Mouse (Mus musculus) hindbrain, embryonic 10.5 days (tissue): ENCODE results near the gene Tuba3a. TPM values are rescaled to one million over a fixed set of nuclear protein-coding genes. Genes with fewer than 3 reads are reported as not detected.

Experiments
- DNase-seq: peaks from one replicate; pipeline ENCODE4 v3.0.0-alpha.2; 2017; ENCODE audit warnings: low spot score
- H3K27ac ChIP-seq: fragments of 300-500 bp; sonication (generic); 2 replicates; pipeline ENCODE4 v1.5.1; 2016; ENCODE audit warnings: mild to moderate bottlenecking, moderate library complexity
- H3K27me3 ChIP-seq: fragments of 300-500 bp; sonication (generic); 2 replicates; pipeline ENCODE4 v1.6.1; 2016; ENCODE audit warnings: mild to moderate bottlenecking; ENCODE audit not compliant: poor library complexity, insufficient read depth, severe bottlenecking
- H3K36me3 ChIP-seq: fragments of 300-500 bp; sonication (generic); 2 replicates; pipeline ENCODE4 v1.6.1; 2016; ENCODE audit warnings: mild to moderate bottlenecking, moderate library complexity
- H3K4me1 ChIP-seq: fragments of 300-500 bp; sonication (generic); replicated peaks from 2 replicates; pipeline ENCODE4 v1.6.1; 2016; ENCODE audit warnings: mild to moderate bottlenecking
- H3K4me3 ChIP-seq: fragments of 300-500 bp; sonication (generic); 2 replicates; pipeline ENCODE4 v1.5.1; 2016; ENCODE audit warnings: mild to moderate bottlenecking, moderate library complexity
- H3K9me3 ChIP-seq: fragments of 300-500 bp; sonication (generic); 2 replicates; pipeline ENCODE4 v1.6.1; 2016; ENCODE audit warnings: mild to moderate bottlenecking, moderate library complexity
- WGBS: fragments of 180-500 bp; shearing (Covaris S2); methylation state at CpG from one replicate; pipeline ENCODE4 v1.1.7; 2016; 5-methylcytosine and 5-hydroxymethylcytosine counted together
- polyA plus RNA-seq: library from polyadenylated mRNA; unstranded; fragments of >200 nt; fragmentation: Nextera tagmentation; extraction: Ambion mirVana; gene quantifications from 2 replicates; pipeline ENCODE4 v1.2.1, GENCODE M21; 2016

Gene Tuba3a
- polyA plus RNA-seq, 1 experiment from 2014 or later = not detected

GRCm38 (mm10) chr6:125253863-125254715 lies 31.8 kb downstream of the Tuba3a start:
- no peaks in the 10 kb centered on the region for H3K36me3 ChIP-seq
- no peak for DNase-seq
- H3K4me3 ChIP-seq = no peak overlapping the region
- H3K9me3 ChIP-seq = peaks cover 4% of the 10 kb centered on the region; the same call in 1 of the 2 replicates
- peaks cover 10% of the 10 kb centered on the region for H3K4me1 ChIP-seq
- no peaks in the 10 kb centered on the region for H3K27me3 ChIP-seq
- no peak overlapping the region for H3K27ac ChIP-seq
- WGBS = 83% methylated on average over 14 of the region's 14 CpGs

- WGBS = 92% methylated on average over 8 of the region's 8 CpGs
- Histone ChIP-seq H3K9me3 (peaks cover 4% of the 10 kb centered on the region; the same call in 1 of the 2 replicates), H3K4me1 (peaks cover 10% of the 10 kb centered on the region), H3K4me3 (no peak overlapping the region), H3K36me3 (no peaks in the 10 kb centered on the region), H3K27me3 (no peaks in the 10 kb centered on the region), H3K27ac (no peak overlapping the region)
- no peak for DNase-seq
Observed at GRCm38 (mm10) chr6:125252711-125253110, 33.1 kb downstream of the Tuba3a start.

- no peak overlapping the region for H3K4me3 ChIP-seq
- no peak for DNase-seq
- H3K9me3 ChIP-seq = peaks cover 4% of the 10 kb centered on the region; the same call in 1 of the 2 replicates
- H3K27ac ChIP-seq = no peak overlapping the region
- H3K27me3 ChIP-seq = no peaks in the 10 kb centered on the region
- 89% methylated on average over 3 of the region's 3 CpGs for WGBS
- peaks cover 10% of the 10 kb centered on the region for H3K4me1 ChIP-seq
- no peaks in the 10 kb centered on the region for H3K36me3 ChIP-seq
Observed at GRCm38 (mm10) chr6:125252285-125252684, 33.6 kb downstream of the Tuba3a start.

- DNase-seq = no peak
- Histone ChIP-seq H3K27ac (no peak overlapping the region), H3K9me3 (no peaks in the 10 kb centered on the region), H3K4me1 (no peaks in the 10 kb centered on the region), H3K4me3 (no peak overlapping the region), H3K36me3 (no peaks in the 10 kb centered on the region), H3K27me3 (no peaks in the 10 kb centered on the region)
- WGBS = 30% methylated on average over 1 of the region's 1 CpGs
Observed at GRCm38 (mm10) chr6:125244551-125244950, 41.3 kb downstream of the Tuba3a start.

- Histone ChIP-seq H3K27me3 (no peaks in the 10 kb centered on the region), H3K27ac (no peak overlapping the region), H3K36me3 (no peaks in the 10 kb centered on the region), H3K4me1 (peaks cover 4% of the 10 kb centered on the region), H3K9me3 (no peaks in the 10 kb centered on the region), H3K4me3 (no peak overlapping the region)
- WGBS = 82% methylated on average over 8 of the region's 8 CpGs
- no peak for DNase-seq
Observed at GRCm38 (mm10) chr6:125241566-125241965, 44.3 kb downstream of the Tuba3a start.

GRCm38 (mm10) chr6:125240617-125241016 lies 45.2 kb downstream of the Tuba3a start:
- no peak overlapping the region for H3K4me3 ChIP-seq
- DNase-seq = no peak
- H3K36me3 ChIP-seq = no peaks in the 10 kb centered on the region
- H3K9me3 ChIP-seq = no peaks in the 10 kb centered on the region
- no peak overlapping the region for H3K27ac ChIP-seq
- H3K27me3 ChIP-seq = no peaks in the 10 kb centered on the region
- peaks cover 9% of the 10 kb centered on the region for H3K4me1 ChIP-seq
- 88% methylated on average over 5 of the region's 5 CpGs for WGBS

- Histone ChIP-seq H3K27ac (no peak overlapping the region), H3K36me3 (no peaks in the 10 kb centered on the region), H3K9me3 (no peaks in the 10 kb centered on the region), H3K4me3 (no peak overlapping the region), H3K4me1 (peaks cover 11% of the 10 kb centered on the region), H3K27me3 (no peaks in the 10 kb centered on the region)
- DNase-seq = no peak
- 91% methylated on average over 5 of the region's 5 CpGs for WGBS
Observed at GRCm38 (mm10) chr6:125239547-125239946, 46.3 kb downstream of the Tuba3a start.

- DNase-seq = no peak
- WGBS = 84% methylated on average over 6 of the region's 6 CpGs
- Histone ChIP-seq H3K4me1 (peaks cover 18% of the 10 kb centered on the region), H3K4me3 (no peak overlapping the region), H3K9me3 (no peaks in the 10 kb centered on the region), H3K36me3 (no peaks in the 10 kb centered on the region), H3K27me3 (no peaks in the 10 kb centered on the region), H3K27ac (no peak overlapping the region)
Observed at GRCm38 (mm10) chr6:125238396-125238795, 47.4 kb downstream of the Tuba3a start.

GRCm38 (mm10) chr6:125237421-125237820 lies 48.4 kb downstream of the Tuba3a start:
- Histone ChIP-seq H3K9me3 (no peaks in the 10 kb centered on the region), H3K27me3 (no peaks in the 10 kb centered on the region), H3K27ac (no peak overlapping the region), H3K4me3 (no peak overlapping the region), H3K4me1 (peaks cover 25% of the 10 kb centered on the region), H3K36me3 (no peaks in the 10 kb centered on the region)
- 88% methylated on average over 4 of the region's 4 CpGs for WGBS
- DNase-seq = no peak

- H3K36me3 ChIP-seq = no peaks in the 10 kb centered on the region
- H3K4me3 ChIP-seq = no peak within 1 kb of the TSS
- H3K27me3 ChIP-seq = no peaks in the 10 kb centered on the region
- WGBS = 32% methylated on average over 6 of the region's 6 CpGs
- no peaks in the 10 kb centered on the region for H3K9me3 ChIP-seq
- H3K27ac ChIP-seq = peak within 1 kb of the TSS; percentile 41; the same call in 1 of the 2 replicates
- no peak for DNase-seq
- peaks cover 31% of the 10 kb centered on the region for H3K4me1 ChIP-seq
Observed at GRCm38 (mm10) chr6:125236782-125237181, 49.1 kb downstream of the Tuba3a start, which contains the start of gene Cd27. Gene Cd27, minus strand, starts transcription at chr6:125237010.

GRCm38 (mm10) chr6:125236341-125236740 lies 49.5 kb downstream of the Tuba3a start:
- WGBS = 63% methylated on average over 6 of the region's 6 CpGs
- H3K27ac ChIP-seq = no peak overlapping the region; the same call in 1 of the 2 replicates

GRCm38 (mm10) chr6:125234520-125234828 lies 51.4 kb downstream of the Tuba3a start:
- DNase-seq = no peak
- Histone ChIP-seq H3K27ac (no peak overlapping the region), H3K4me3 (no peak overlapping the region), H3K9me3 (no peaks in the 10 kb centered on the region), H3K36me3 (no peaks in the 10 kb centered on the region), H3K4me1 (peaks cover 47% of the 10 kb centered on the region), H3K27me3 (no peaks in the 10 kb centered on the region)
- 75% methylated on average over 5 of the region's 5 CpGs for WGBS

More at GRCm38 (mm10) chr6:125236341-125236740, 49.5 kb downstream of the Tuba3a start:
- no peak for DNase-seq
- Histone ChIP-seq H3K27me3 (no peaks in the 10 kb centered on the region), H3K9me3 (no peaks in the 10 kb centered on the region), H3K4me1 (peaks cover 36% of the 10 kb centered on the region), H3K4me3 (no peak overlapping the region), H3K36me3 (no peaks in the 10 kb centered on the region)

- peaks cover 47% of the 10 kb centered on the region for H3K4me1 ChIP-seq
- H3K9me3 ChIP-seq = no peaks in the 10 kb centered on the region
- H3K4me3 ChIP-seq = no peak overlapping the region
- H3K27ac ChIP-seq = no peak overlapping the region; the same call in 1 of the 2 replicates
- no peaks in the 10 kb centered on the region for H3K27me3 ChIP-seq
- WGBS = 69% methylated on average over 7 of the region's 7 CpGs
- H3K36me3 ChIP-seq = no peaks in the 10 kb centered on the region
- DNase-seq = no peak
Observed at GRCm38 (mm10) chr6:125233816-125234519, 51.9 kb downstream of the Tuba3a start.
